8 mouse cellular contexts compared by ENCODE assay signal in the genomic region with DNA sequence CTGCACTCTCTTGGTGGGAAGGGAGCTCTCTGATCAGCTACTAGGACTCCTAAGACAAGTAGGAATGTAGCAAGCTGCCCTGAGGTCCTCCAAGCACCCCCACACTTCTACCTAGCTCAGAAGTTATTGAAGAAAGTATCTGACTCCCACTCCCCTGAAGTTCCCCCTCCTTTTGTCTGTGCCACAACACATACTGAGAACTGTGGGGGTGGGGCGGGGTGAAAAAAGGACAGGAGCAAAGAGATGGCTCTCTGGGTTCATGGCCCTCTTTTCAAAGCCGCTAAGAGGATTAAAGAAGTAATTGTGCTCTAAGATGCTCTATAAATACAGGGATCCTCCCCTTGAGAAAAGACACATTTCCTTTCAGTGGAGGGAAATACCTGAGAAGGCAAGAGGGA.
A peak's percentile ranks its signal among the peaks of the same experiment; 100 is the strongest.
DNase-seq lines count a peak whose midpoint lies in the region; ATAC-seq and TF ChIP-seq lines count a peak whose summit lies in the region.

No protein-coding gene starts in this region.

- no peak for TF ChIP-seq EP300 in heart, adult 2 months (IDR thresholded peaks at IDR 0.05; ENCODE audit: insufficient read depth, low read depth, low read length)

- no peaks in the 10 kb centered on the region for H3K27me3 ChIP-seq in heart, embryonic 13.5 days (replicated peaks)
- H3K27me3 ChIP-seq in heart, adult 2 months (ENCODE audit: control insufficient read depth, insufficient read depth, low read length): no peaks in the 10 kb centered on the region
- no peaks in the 10 kb centered on the region for H3K27me3 ChIP-seq in neural tube, embryonic 11.5 days (ENCODE audit: control insufficient read depth, insufficient read depth, low read length)
- no peaks in the 10 kb centered on the region for H3K27me3 ChIP-seq in limb, embryonic 13.5 days
- H3K27me3 ChIP-seq in stomach, embryonic 15.5 days (replicated peaks): no peaks in the 10 kb centered on the region

- H3K4me2 ChIP-seq in heart, embryonic 13.5 days: peak overlapping the region; percentile 9; the same call in 1 of the 2 replicates
- H3K4me2 ChIP-seq in neural tube, embryonic 11.5 days (ENCODE audit: low read depth): no peak overlapping the region
- no peak overlapping the region; the same call in 1 of the 2 replicates for H3K4me2 ChIP-seq in limb, embryonic 13.5 days (replicated peaks)
- H3K4me2 ChIP-seq in stomach, embryonic 15.5 days: 0 out of 2 replicates have a peak overlapping the region, but pooled peaks have one; percentile 11

- H3K4me3 ChIP-seq in heart, embryonic 13.5 days: no peak overlapping the region
- no peak overlapping the region for H3K4me3 ChIP-seq in heart, adult 2 months
- H3K4me3 ChIP-seq in neural tube, embryonic 11.5 days (ENCODE audit: low read depth, low read length): no peak overlapping the region
- no peak overlapping the region for H3K4me3 ChIP-seq in limb, embryonic 13.5 days
- H3K4me3 ChIP-seq in stomach, embryonic 15.5 days (replicated peaks): no peak overlapping the region

- H3K9ac ChIP-seq in heart, embryonic 13.5 days: 0 out of 2 replicates have a peak overlapping the region, but pooled peaks have one; percentile 24
- no peak overlapping the region for H3K9ac ChIP-seq in heart, adult 2 months (ENCODE audit: low read depth, low read length)
- H3K9ac ChIP-seq in neural tube, embryonic 11.5 days (ENCODE audit: low read length): peak overlapping the region; percentile 10; the same call in 1 of the 2 replicates
- no peak overlapping the region for H3K9ac ChIP-seq in limb, embryonic 13.5 days
- H3K9ac ChIP-seq in stomach, embryonic 15.5 days: no peak overlapping the region

- H3K36me3 ChIP-seq in heart, embryonic 13.5 days: no peaks in the 10 kb centered on the region
- H3K36me3 ChIP-seq in heart, adult 2 months (ENCODE audit: control insufficient read depth, insufficient read depth, low read length): no peaks in the 10 kb centered on the region
- H3K36me3 ChIP-seq in neural tube, embryonic 11.5 days (ENCODE audit: control insufficient read depth, insufficient read depth, low read length): no peaks in the 10 kb centered on the region
- H3K36me3 ChIP-seq in limb, embryonic 13.5 days: no peaks in the 10 kb centered on the region
- no peaks in the 10 kb centered on the region; the same call in 1 of the 2 replicates for H3K36me3 ChIP-seq in stomach, embryonic 15.5 days

- no peaks in the 10 kb centered on the region for H3K79me2 ChIP-seq in heart, adult 2 months (replicated peaks; ENCODE audit: control insufficient read depth, insufficient read depth, low read length)

- H3K27ac ChIP-seq in heart, embryonic 13.5 days (replicated peaks): peak overlapping the region; percentile 83
- no peak overlapping the region for H3K27ac ChIP-seq in heart, adult 2 months
- H3K27ac ChIP-seq in neural tube, embryonic 11.5 days (ENCODE audit: low read depth, low read length): peak overlapping the region; percentile 27; the same call in 1 of the 2 replicates
- peak overlapping the region; percentile 79 for H3K27ac ChIP-seq in limb, embryonic 13.5 days
- peak overlapping the region; percentile 89 for H3K27ac ChIP-seq in stomach, embryonic 15.5 days

- no peak for TF ChIP-seq POLR2A in heart, adult 2 months (IDR thresholded peaks at IDR 0.05; ENCODE audit: insufficient read depth, low read depth, low read length)

- no peaks in the 10 kb centered on the region for H3K9me3 ChIP-seq in heart, embryonic 13.5 days
- H3K9me3 ChIP-seq in neural tube, embryonic 11.5 days (ENCODE audit: control insufficient read depth, low read length): no peaks in the 10 kb centered on the region
- H3K9me3 ChIP-seq in limb, embryonic 13.5 days: no peaks in the 10 kb centered on the region
- H3K9me3 ChIP-seq in stomach, embryonic 15.5 days: no peaks in the 10 kb centered on the region

- DNase-seq in heart, adult 2 months: no peak
- peak; percentile 25 for DNase-seq in neural tube, embryonic 11.5 days (ENCODE audit: low spot score)
- no peak for DNase-seq in neural tube, embryonic 10.5 days (ENCODE audit: extremely low spot score, low spot score)
- DNase-seq in cerebellum, adult 11-12 months: no peak
- DNase-seq in spleen, postnatal 36 days (ENCODE audit: low spot score in 2 of 2): no peak

- TF ChIP-seq CTCF in heart, adult 2 months (IDR thresholded peaks at IDR 0.05): no peak

- intact Hi-C loops in heart, adult 2 months (cut with DNase I): loop anchor here (5.0 kb wide), 1 partner anchor 97 kb away; no protein-coding TSS in a partner anchor

- peaks cover 48% of the 10 kb centered on the region for H3K4me1 ChIP-seq in heart, embryonic 13.5 days
- peaks cover 8% of the 10 kb centered on the region for H3K4me1 ChIP-seq in heart, adult 2 months (ENCODE audit: control insufficient read depth, insufficient read depth, low read length)
- peaks cover 7% of the 10 kb centered on the region for H3K4me1 ChIP-seq in neural tube, embryonic 11.5 days (ENCODE audit: control insufficient read depth, insufficient read depth, low read length)
- H3K4me1 ChIP-seq in limb, embryonic 13.5 days: peaks cover 43% of the 10 kb centered on the region
- H3K4me1 ChIP-seq in stomach, embryonic 15.5 days: peaks cover 22% of the 10 kb centered on the region

- WGBS in heart, embryonic 13.5 days: 51% methylated on average over 2 of the region's 2 CpGs
- 42% methylated on average over 2 of the region's 2 CpGs for WGBS in heart, adult 2 months
- 25% methylated on average over 2 of the region's 2 CpGs for WGBS in neural tube, embryonic 11.5 days
- WGBS in limb, embryonic 13.5 days: 56% methylated on average over 2 of the region's 2 CpGs
- 44% methylated on average over 2 of the region's 2 CpGs for WGBS in stomach, embryonic 15.5 days

- no peak for ATAC-seq in heart, embryonic 13.5 days (ENCODE audit: extremely low read depth, insufficient number of reproducible peaks, low FRiP score, low TSS enrichment)
- ATAC-seq in neural tube, embryonic 11.5 days (ENCODE audit: insufficient read depth, low FRiP score, low TSS enrichment): no peak
- 0 out of 2 replicates have a peak, but pooled peaks have one; percentile 33 for ATAC-seq in limb, embryonic 13.5 days (ENCODE audit: low FRiP score, low read depth)
- no peak for ATAC-seq in stomach, embryonic 15.5 days (ENCODE audit: insufficient read depth, low FRiP score, low read depth)

Comparison
In these comparisons a context has a peak if more than half of its experiments do, and no peak if none do; other contexts are left out.
1. H3K9ac ChIP-seq: peak in heart, embryonic 13.5 days (single experiment) and neural tube, embryonic 11.5 days (single experiment); none in heart, adult 2 months (single experiment), limb, embryonic 13.5 days (single experiment) and stomach, embryonic 15.5 days (single experiment).
2. H3K4me2 ChIP-seq: peak in heart, embryonic 13.5 days (single experiment) and stomach, embryonic 15.5 days (single experiment); none in neural tube, embryonic 11.5 days (single experiment) and limb, embryonic 13.5 days (single experiment).